Mouse (Mus musculus): ENCODE measurements around the gene Rara.

Rara gene

GRCm38 (mm10) chr11:99010124-99010523, 82.5 kb downstream of the Rara start:
- DNase-seq, result no peak

GRCm38 (mm10) chr11:99010706-99011105, 83.1 kb downstream of the Rara start:
- DNase-seq, result no peak

- DNase-seq, result no peak
Measured at GRCm38 (mm10) chr11:99013856-99014255, 86.2 kb downstream of the Rara start.

GRCm38 (mm10) chr11:99019844-99020243, 92.2 kb downstream of the Rara start:
- DNase-seq, result no peak

GRCm38 (mm10) chr11:99022384-99022933, 94.8 kb downstream of the Rara start:
- no peak for DNase-seq

GRCm38 (mm10) chr11:99023094-99023493, 95.5 kb downstream of the Rara start:
- no peak for DNase-seq

GRCm38 (mm10) chr11:99023500-99024467, 96.2 kb downstream of the Rara start, which contains the start of gene Top2a:
Top2a (minus strand) TSS chr11:99024189.
- DNase-seq, result peak; percentile 85 to 96
